Mouse (Mus musculus) liver, adult 2 months (tissue): ENCODE measurements around the gene Pxdc1. TPM values are rescaled to one million over a fixed set of nuclear protein-coding genes. Genes with fewer than 3 reads are reported as not detected.
A peak's percentile ranks its signal among the peaks of the same experiment; 100 is the strongest.

Experiments
- DNase-seq: peaks from one replicate; pipeline ENCODE4 v3.0.0-alpha.2; 2011; ENCODE audit warnings: low read depth, low spot score; ENCODE audit errors: extremely low read depth
- H3K27ac ChIP-seq: fragments of 200-500 bp; replicated peaks from 2 replicates; pipeline ENCODE4 v1.5.1; 2012; ENCODE audit warnings: low read depth, mild to moderate bottlenecking, control low read depth, inconsistent platforms, low read length; ENCODE audit not compliant: insufficient read depth
- H3K27me3 ChIP-seq: fragments of 200-500 bp; 2 replicates; pipeline ENCODE4 v1.6.1; 2012; ENCODE audit warnings: mild to moderate bottlenecking, moderate library complexity, low read length, inconsistent platforms; ENCODE audit not compliant: control insufficient read depth, insufficient read depth
- H3K36me3 ChIP-seq: fragments of 200-500 bp; 2 replicates; pipeline ENCODE4 v1.6.1; 2012; ENCODE audit warnings: low read length, inconsistent platforms; ENCODE audit not compliant: control insufficient read depth, insufficient read depth
- H3K4me1 ChIP-seq: fragments of 200-500 bp; 2 replicates; pipeline ENCODE4 v1.6.1; 2011; ENCODE audit warnings: low read length; ENCODE audit not compliant: control insufficient read depth, insufficient read depth
- H3K4me3 ChIP-seq: fragments of 200-500 bp; 2 replicates; pipeline ENCODE4 v1.5.1; 2011; ENCODE audit warnings: low read depth, mild to moderate bottlenecking, control low read depth, low read length, moderate library complexity; ENCODE audit not compliant: insufficient read depth
- H3K79me2 ChIP-seq: fragments of 200-500 bp; 2 replicates; pipeline ENCODE4 v1.6.1; 2012; ENCODE audit warnings: inconsistent platforms, mild to moderate bottlenecking, low read length, moderate library complexity; ENCODE audit not compliant: control insufficient read depth, insufficient read depth
- H3K9ac ChIP-seq: fragments of 200-500 bp; 2 replicates; pipeline ENCODE4 v1.6.1; 2012; ENCODE audit warnings: low read depth, mild to moderate bottlenecking, control low read depth, inconsistent platforms, low read length
- CTCF ChIP-seq: fragments of 200-500 bp; IDR thresholded peaks from 2 replicates; pipeline ENCODE4 v1.5.1; 2011; ENCODE audit warnings: low read depth, low read length, control low read depth
- POLR2A ChIP-seq: fragments of 200-500 bp; IDR thresholded peaks from 2 replicates; pipeline ENCODE4 v1.6.1; 2011; ENCODE audit warnings: low read length, control low read depth; ENCODE audit not compliant: insufficient read depth; ENCODE audit errors: extremely low read depth
- WGBS: fragments of 180-500 bp; shearing (Covaris S2); methylation state at CpG from one replicate; pipeline ENCODE4 v1.1.7; 2018; 5-methylcytosine and 5-hydroxymethylcytosine counted together
- polyA plus RNA-seq: library from polyadenylated mRNA; depleted of rRNA; stranded (reverse); fragments of >200 nt; gene quantifications from 2 replicates; pipeline ENCODE4 v1.2.3, GENCODE M21; 2012
- total RNA-seq: library from RNA; depleted of rRNA; stranded (reverse); fragments of >200 nt; gene quantifications from 2 replicates; pipeline ENCODE4 v1.2.3, GENCODE M21; 2014

The Pxdc1 gene
- total and polyA plus RNA-seq, 2 experiments, result 93.8 to 108 TPM

DNA sequence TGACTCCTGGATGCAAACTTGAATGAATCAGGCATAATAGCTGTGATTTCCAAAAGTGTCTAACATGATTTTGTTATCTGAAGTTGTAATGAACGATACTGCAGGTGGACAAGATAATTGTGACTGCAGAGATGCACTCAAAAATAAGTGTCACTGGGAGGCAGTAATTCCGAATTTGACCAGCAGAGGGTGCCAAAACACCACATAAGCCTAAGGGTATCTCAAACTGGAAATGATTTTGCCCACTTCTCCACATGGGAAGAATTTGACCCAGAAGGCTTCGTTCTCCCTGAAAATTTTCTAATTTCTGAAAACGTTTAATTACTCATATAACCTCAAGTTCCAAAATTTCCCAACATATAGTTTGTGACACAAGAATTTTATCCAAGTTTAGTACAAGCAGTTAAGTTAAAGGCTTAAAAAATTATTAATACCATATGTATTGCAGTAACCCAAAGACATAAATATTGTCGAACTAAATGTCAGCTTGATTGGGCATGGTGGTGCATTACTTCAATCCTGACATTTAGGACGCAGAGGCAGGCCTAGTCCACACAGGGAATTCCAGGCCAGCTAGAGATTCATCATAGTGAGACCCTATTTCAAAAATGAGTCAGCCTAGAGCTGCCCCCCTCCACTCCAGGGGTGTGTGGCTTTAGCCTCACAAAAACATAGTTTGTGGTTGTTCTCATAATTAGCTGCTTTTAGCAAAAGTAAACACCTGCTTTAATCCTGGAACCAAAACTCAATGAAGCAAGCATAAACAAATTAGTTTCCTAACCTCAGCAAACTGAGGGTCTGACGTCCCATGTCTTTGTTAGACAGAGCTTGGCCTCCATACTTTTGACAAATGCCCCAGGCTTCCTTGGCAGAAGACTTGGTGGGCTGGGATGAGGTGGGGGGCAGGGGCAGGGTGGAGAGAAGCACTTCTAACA, 10.1 kb downstream of the Pxdc1 start:
- no peak overlapping the region for H3K4me3 ChIP-seq
- H3K4me1 ChIP-seq, result peaks cover 26% of the 10 kb centered on the region
- H3K27ac ChIP-seq, result no peak overlapping the region
- peaks cover 42% of the 10 kb centered on the region for H3K79me2 ChIP-seq
- TF ChIP-seq CTCF, result peak; percentile 66
- TF ChIP-seq POLR2A, result no peak
- H3K27me3 ChIP-seq, result no peaks in the 10 kb centered on the region
- H3K9ac ChIP-seq, result no peak overlapping the region
- H3K36me3 ChIP-seq, result peaks cover 10% of the 10 kb centered on the region
- 25% methylated on average over 7 of the region's 7 CpGs for WGBS
- DNase-seq, result peak; percentile 57

DNA sequence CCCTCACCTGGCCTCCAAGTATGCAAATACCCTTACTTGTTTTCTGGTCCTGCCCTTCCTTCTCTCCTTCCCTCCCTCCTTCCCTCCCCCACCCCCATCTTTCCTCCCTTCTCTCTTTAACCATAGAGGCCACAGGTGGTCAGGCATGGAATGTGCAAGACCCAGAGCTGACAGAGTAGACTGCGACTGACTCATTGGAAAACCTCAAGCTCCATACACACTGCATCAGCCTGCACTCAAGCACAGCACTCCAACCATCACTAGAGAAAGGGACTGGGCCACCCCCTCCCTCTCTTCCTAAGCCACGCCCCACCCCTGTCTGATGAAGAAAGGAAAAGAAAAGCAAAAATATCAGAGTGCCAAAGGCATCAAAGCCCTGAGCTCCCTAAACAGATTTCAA, 12.2 kb downstream of the Pxdc1 start:
- Histone ChIP-seq H3K27ac (no peak overlapping the region), H3K36me3 (peaks cover 19% of the 10 kb centered on the region), H3K9ac (no peak overlapping the region), H3K4me3 (no peak overlapping the region), H3K79me2 (peaks cover 26% of the 10 kb centered on the region), H3K4me1 (peaks cover 9% of the 10 kb centered on the region), H3K27me3 (no peaks in the 10 kb centered on the region)
- WGBS, result 90% methylated on average over 2 of the region's 2 CpGs
- TF ChIP-seq CTCF (no peak), POLR2A (no peak)
- DNase-seq, result no peak

DNA sequence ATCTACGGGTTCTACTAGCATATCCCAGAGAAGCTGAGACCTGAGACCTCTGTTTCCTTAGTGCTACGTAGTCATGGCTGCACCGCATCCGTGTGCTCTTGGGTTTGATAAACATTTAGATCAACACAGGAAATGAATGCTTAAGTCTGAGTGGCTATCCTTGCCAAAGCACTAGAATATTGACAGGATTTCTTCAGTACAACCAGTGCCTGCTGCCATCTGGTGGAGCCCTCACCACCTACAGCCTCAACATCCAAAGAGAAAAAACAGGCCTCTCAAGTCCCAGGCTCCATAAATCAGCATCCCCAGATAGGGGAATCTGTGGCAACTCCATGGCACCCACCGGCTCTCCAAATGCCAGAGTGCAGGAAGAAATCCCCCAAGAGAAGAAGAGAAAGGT, 17.3 kb downstream of the Pxdc1 start:
- peaks cover 6% of the 10 kb centered on the region; the same call in 1 of the 2 replicates for H3K4me1 ChIP-seq
- TF ChIP-seq POLR2A (no peak), CTCF (peak; percentile 71)
- peak; percentile 63 for DNase-seq

DNA sequence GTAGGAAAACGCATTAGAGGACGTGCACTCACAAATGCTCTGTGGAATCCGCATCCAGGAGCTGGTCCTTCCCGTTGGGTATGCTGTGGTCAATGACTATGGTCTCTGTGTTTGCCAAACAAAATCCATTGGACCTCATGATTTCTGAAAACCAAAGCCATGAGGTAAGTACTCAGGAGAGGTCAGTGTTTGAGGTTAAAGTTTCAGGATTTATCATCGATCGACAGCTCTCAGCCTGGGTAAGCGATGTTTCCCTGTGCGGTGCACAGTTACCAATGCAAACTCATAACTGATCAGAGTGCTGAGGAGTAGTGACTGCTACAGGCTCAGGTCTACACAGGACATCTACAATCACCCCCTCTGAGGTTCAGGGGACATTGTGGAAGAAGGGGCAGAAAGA, 23.0 kb downstream of the Pxdc1 start:
- peak; percentile 97 for DNase-seq
- peak overlapping the region; percentile 92 for H3K27ac ChIP-seq
- peak overlapping the region; percentile 58 for H3K9ac ChIP-seq
- H3K36me3 ChIP-seq, result peaks cover 20% of the 10 kb centered on the region
- no peaks in the 10 kb centered on the region for H3K79me2 ChIP-seq
- H3K4me1 ChIP-seq, result peaks cover 34% of the 10 kb centered on the region
- TF ChIP-seq CTCF (no peak), POLR2A (no peak)
- 24% methylated on average over 8 of the region's 8 CpGs for WGBS
- peak overlapping the region; percentile 2; the same call in 1 of the 2 replicates for H3K4me3 ChIP-seq
- no peaks in the 10 kb centered on the region for H3K27me3 ChIP-seq

More for the DNA sequence above, 17.3 kb downstream of the Pxdc1 start:
- Histone ChIP-seq H3K27me3 (no peaks in the 10 kb centered on the region), H3K9ac (no peak overlapping the region), H3K4me3 (no peak overlapping the region), H3K79me2 (peaks cover 7% of the 10 kb centered on the region; the same call in 1 of the 2 replicates), H3K36me3 (peaks cover 33% of the 10 kb centered on the region), H3K27ac (no peak overlapping the region)
- 38% methylated on average over 5 of the region's 5 CpGs for WGBS

DNA sequence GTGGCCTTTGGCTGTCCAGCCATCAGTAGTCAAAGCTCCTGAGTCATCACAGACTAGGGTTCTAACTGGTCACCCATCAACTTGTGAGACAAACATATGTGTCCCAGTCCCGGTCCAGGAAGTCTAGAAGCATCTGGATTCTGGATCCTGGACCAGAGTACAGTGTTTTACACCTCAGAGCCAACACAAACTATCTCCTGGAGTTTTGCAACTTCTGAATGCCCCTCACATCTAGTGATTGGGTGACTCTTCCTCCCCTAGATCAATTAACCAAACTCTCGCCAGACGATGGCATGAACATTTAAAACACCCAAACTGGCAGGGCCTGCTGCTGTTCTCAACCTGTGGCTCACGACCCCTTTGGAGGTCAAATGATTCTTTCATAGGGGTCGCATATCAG, 23.5 kb downstream of the Pxdc1 start:
- Histone ChIP-seq H3K9ac (no peak overlapping the region), H3K4me1 (peaks cover 34% of the 10 kb centered on the region), H3K4me3 (no peak overlapping the region), H3K27ac (peak overlapping the region; percentile 92), H3K79me2 (no peaks in the 10 kb centered on the region), H3K36me3 (peaks cover 15% of the 10 kb centered on the region), H3K27me3 (no peaks in the 10 kb centered on the region)
- TF ChIP-seq POLR2A, result no peak
- no peak for TF ChIP-seq CTCF
- 32% methylated on average over 5 of the region's 5 CpGs for WGBS
- peak; percentile 95 for DNase-seq

- TF ChIP-seq CTCF, result no peak
- no peak for TF ChIP-seq POLR2A
- 27% methylated on average over 3 of the region's 3 CpGs for WGBS
- no peak overlapping the region for H3K4me3 ChIP-seq
- peaks cover 11% of the 10 kb centered on the region for H3K36me3 ChIP-seq
- no peaks in the 10 kb centered on the region for H3K27me3 ChIP-seq
- no peak for DNase-seq
- H3K4me1 ChIP-seq, result peaks cover 34% of the 10 kb centered on the region
- no peaks in the 10 kb centered on the region for H3K79me2 ChIP-seq
- H3K9ac ChIP-seq, result no peak overlapping the region
- H3K27ac ChIP-seq, result peak overlapping the region; percentile 37
Measured at GRCm38 (mm10) chr13:34627446-34627845, 25.8 kb downstream of the Pxdc1 start.
